Mouse (Mus musculus) adipose tissue, adult 10 weeks (tissue): ENCODE data around the gene Fstl4. TPM values are rescaled to one million over a fixed set of nuclear protein-coding genes. Genes with fewer than 3 reads are reported as not detected.

Experiments used
- polyA plus RNA-seq: library from polyadenylated mRNA; stranded (reverse); fragments of 350-450 nt; fragmentation: Illumina TruSeq; extraction: RNeasy Lipid Tissue Mini Kit (QIAGEN cat#74804); gene quantifications from one replicate; pipeline ENCODE4 v1.2.3, GENCODE M21; 2014; ENCODE audit warnings: low read depth, low replicate concordance

Gene Fstl4
- polyA plus RNA-seq, result 0.66 TPM

DNA sequence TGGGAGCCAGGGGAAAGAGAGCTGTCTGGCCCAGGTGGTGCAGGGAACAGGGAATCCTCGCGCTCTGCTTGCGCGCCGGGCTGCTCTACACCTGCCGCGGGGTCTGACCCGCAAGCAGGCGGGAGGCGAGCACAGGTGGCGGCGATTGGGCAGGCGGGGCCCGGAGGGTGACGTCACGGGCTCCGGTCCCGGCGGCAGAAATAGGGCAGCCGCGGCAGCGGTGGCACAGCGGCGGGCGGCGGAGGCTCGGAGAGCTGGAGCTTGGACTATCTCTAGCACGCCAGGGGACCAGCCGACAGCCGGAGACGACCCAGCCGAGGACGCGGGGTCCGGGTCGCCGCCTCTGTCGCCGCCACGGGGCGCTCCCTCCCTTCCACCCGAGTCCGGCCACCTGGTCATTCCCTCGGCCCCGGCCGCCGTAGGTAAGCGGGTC, at the start of gene Fstl4:
Fstl4 (plus strand) TSS at position 174 of the 433 bp plus-strand sequence.

